Mouse (Mus musculus) kidney, adult 2 months (tissue): ENCODE data around the gene Dhx36. TPM values are rescaled to one million over a fixed set of nuclear protein-coding genes. Genes with fewer than 3 reads are reported as not detected.

Experiments used
- DNase-seq: peaks from one replicate; pipeline ENCODE4 v3.0.0; 2021
- H3K27ac ChIP-seq: fragments of 200-500 bp; 2 replicates; pipeline ENCODE4 v1.5.1; 2012; ENCODE audit warnings: low read depth, low read length, control low read depth, inconsistent platforms; ENCODE audit not compliant: insufficient read depth
- H3K27me3 ChIP-seq: fragments of 200-500 bp; replicated peaks from 2 replicates; pipeline ENCODE4 v1.6.1; 2012; ENCODE audit warnings: mild to moderate bottlenecking, moderate library complexity, low read length, inconsistent platforms; ENCODE audit not compliant: control insufficient read depth, insufficient read depth
- H3K36me3 ChIP-seq: fragments of 200-500 bp; 2 replicates; pipeline ENCODE4 v1.6.1; 2012; ENCODE audit warnings: mild to moderate bottlenecking, moderate library complexity, low read length, inconsistent platforms; ENCODE audit not compliant: control insufficient read depth, insufficient read depth
- H3K4me1 ChIP-seq: fragments of 200-500 bp; 2 replicates; pipeline ENCODE4 v1.6.1; 2011; ENCODE audit warnings: low read length; ENCODE audit not compliant: control insufficient read depth, insufficient read depth
- H3K4me3 ChIP-seq: fragments of 200-500 bp; 2 replicates; pipeline ENCODE4 v1.5.1; 2011; ENCODE audit warnings: mild to moderate bottlenecking, low read depth, low read length, control low read depth; ENCODE audit not compliant: insufficient read depth
- CTCF ChIP-seq: fragments of 200-500 bp; conservative IDR thresholded peaks from 2 replicates; pipeline ENCODE4 v1.5.1; 2011; ENCODE audit warnings: low read depth, mild to moderate bottlenecking, control low read depth, low read length, moderate library complexity, mixed read lengths; ENCODE audit not compliant: insufficient read depth, insufficient read length
- POLR2A ChIP-seq: fragments of 200-500 bp; IDR thresholded peaks from one replicate; pipeline ENCODE4 v1.6.1; 2011; ENCODE audit warnings: low read depth, low read length, control low read depth
- WGBS: fragments of 180-500 bp; shearing (Covaris S2); methylation state at CpG from one replicate; pipeline ENCODE4 v1.1.7; 2018; 5-methylcytosine and 5-hydroxymethylcytosine counted together
- polyA plus RNA-seq: library from polyadenylated mRNA; depleted of rRNA; stranded (reverse); fragments of >200 nt; gene quantifications from 2 replicates; pipeline ENCODE4 v1.2.3, GENCODE M21; 2012; rRNA removed

Dhx36 gene
- polyA plus RNA-seq, 1 experiment = 5.2 TPM

DNA sequence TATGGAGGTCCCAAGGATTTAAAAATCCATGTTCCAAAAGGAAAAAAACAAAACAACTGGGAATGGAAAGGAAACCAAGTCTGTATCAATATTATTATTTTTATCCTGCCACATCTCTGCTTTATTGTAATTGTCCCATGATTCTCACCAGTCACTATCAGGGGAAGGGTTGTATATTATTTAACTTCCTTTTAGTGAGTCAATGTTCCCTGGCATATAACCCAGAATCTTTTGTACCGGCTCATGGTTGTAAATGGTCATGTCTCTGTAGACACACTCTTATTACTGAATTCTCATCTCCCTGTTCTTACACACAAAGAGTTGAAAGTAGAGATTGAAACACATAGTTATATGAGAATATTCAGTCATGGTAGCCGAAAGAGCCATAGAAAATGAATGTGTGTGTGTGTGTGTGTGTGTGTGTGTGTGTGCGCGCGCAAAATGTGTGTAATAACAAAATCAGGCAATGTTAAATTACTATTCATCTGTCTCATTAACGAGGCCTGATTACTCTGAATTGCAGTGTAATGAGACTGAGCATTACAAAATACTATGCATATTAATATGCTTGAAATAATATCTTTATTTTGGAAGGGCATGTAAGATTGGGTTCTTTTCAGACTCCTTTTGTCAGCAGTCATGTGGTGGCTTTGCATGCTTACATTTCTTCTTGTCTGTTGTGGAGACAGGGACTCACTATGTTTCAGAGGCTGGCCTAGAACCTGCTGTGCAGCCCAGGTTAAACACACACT, 88.2 kb downstream of the Dhx36 start:
- no peak overlapping the region for H3K27ac ChIP-seq
- no peaks in the 10 kb centered on the region for H3K27me3 ChIP-seq
- DNase-seq = no peak
- H3K36me3 ChIP-seq = no peaks in the 10 kb centered on the region
- no peak overlapping the region for H3K4me3 ChIP-seq
- H3K4me1 ChIP-seq = no peaks in the 10 kb centered on the region
- TF ChIP-seq POLR2A = no peak
- no peak for TF ChIP-seq CTCF
- 91% methylated on average over 6 of the region's 6 CpGs for WGBS

Other genes with a start within 250 kb of the Dhx36 start
- gene Arhgef26, start 168.7 kb downstream of the Dhx36 start, polyA plus RNA-seq = 1.3 and 1.6 TPM in 2 replicates
- not detected in 2 replicates for gene Gpr149, start 98.1 kb upstream of the Dhx36 start, polyA plus RNA-seq